Mouse (Mus musculus) CH12.LX (cell line): ENCODE measurements around the gene Larp1. TPM values are rescaled to one million over a fixed set of nuclear protein-coding genes. Genes with fewer than 3 reads are reported as not detected.

Source experiments
- DNase-seq: peaks from one replicate; pipeline ENCODE4 v3.0.0-alpha.2; 2013; ENCODE audit errors: extremely low read depth
- H3K27ac ChIP-seq: 2 replicates; pipeline ENCODE4 v1.5.1; 2012; ENCODE audit warnings: low read depth, mild to moderate bottlenecking, control low read depth, moderate library complexity; ENCODE audit not compliant: insufficient read depth
- H3K27me3 ChIP-seq: replicated peaks from 2 replicates; pipeline ENCODE3; 2012; ENCODE audit warnings: inconsistent platforms
- H3K36me3 ChIP-seq, 2 experiments: replicated peaks in 1 of 2; 2 replicates each; pipeline versions ENCODE3 to v1.6.1; 2012; ENCODE audit warnings: inconsistent platforms in 1 of 2, low read length in 1 of 2, mild to moderate bottlenecking in 1 of 2, mixed read lengths in 1 of 2, moderate library complexity in 1 of 2; ENCODE audit not compliant: control insufficient read depth in 1 of 2, insufficient read depth in 1 of 2
- H3K4me1 ChIP-seq, 2 experiments: 2 replicates each; pipeline ENCODE4 v1.6.1; 2012; ENCODE audit warnings: inconsistent platforms in 1 of 2, moderate library complexity in 1 of 2; ENCODE audit not compliant: insufficient read depth in 2 of 2, control insufficient read depth in 1 of 2
- H3K4me2 ChIP-seq: 2 replicates; pipeline ENCODE4 v1.6.1; 2012; ENCODE audit warnings: low read depth, mild to moderate bottlenecking, control low read depth; ENCODE audit not compliant: poor library complexity, insufficient read depth, severe bottlenecking
- H3K4me3 ChIP-seq, 3 experiments: fragments of 150-350 bp in 1 of 3; sonication (generic) in 1 of 3; replicated peaks in 1 of 3; 2 replicates each; pipeline versions ENCODE3 to v1.5.1; 2011 to 2012; ENCODE audit warnings: low read depth in 2 of 3, low read length in 2 of 3, mild to moderate bottlenecking in 2 of 3, moderate library complexity in 2 of 3, control low read depth in 1 of 3, improper control_type of control experiment in 1 of 3, inconsistent platforms in 1 of 3, mixed read lengths in 1 of 3; ENCODE audit not compliant: poor library complexity in 1 of 3
- H3K79me2 ChIP-seq: replicated peaks from 2 replicates; pipeline ENCODE4 v1.6.1; 2012; ENCODE audit warnings: mild to moderate bottlenecking, moderate library complexity; ENCODE audit not compliant: control insufficient read depth, poor library complexity, insufficient read depth, severe bottlenecking; ENCODE audit errors: extremely low read depth
- H3K9ac ChIP-seq: 2 replicates; pipeline ENCODE4 v1.6.1; 2012; ENCODE audit warnings: low read depth, mild to moderate bottlenecking, control low read depth, moderate library complexity; ENCODE audit not compliant: insufficient read depth
- H3K9me3 ChIP-seq: replicated peaks from 2 replicates; pipeline ENCODE3; 2012; ENCODE audit warnings: low read length, inconsistent platforms, mixed read lengths
- ELF1 ChIP-seq: IDR thresholded peaks from 2 replicates; pipeline ENCODE4 v1.6.1; 2014; ENCODE audit warnings: low read depth, mild to moderate bottlenecking, inconsistent platforms, low read length, improper control_type of control experiment
- ETS1 ChIP-seq: conservative IDR thresholded peaks from 2 replicates; pipeline ENCODE4 v1.6.1; 2012; ENCODE audit warnings: low read depth, mild to moderate bottlenecking, inconsistent platforms, low read length, improper control_type of control experiment, moderate library complexity
- GABPA ChIP-seq: IDR thresholded peaks from 2 replicates; pipeline ENCODE4 v1.6.1; 2012; ENCODE audit warnings: low read depth, low read length, improper control_type of control experiment, inconsistent platforms; ENCODE audit not compliant: insufficient replicate concordance
- HCFC1 ChIP-seq: IDR thresholded peaks from 2 replicates; pipeline ENCODE4 v1.6.1; 2012; ENCODE audit warnings: low read depth, mild to moderate bottlenecking, inconsistent platforms, low read length, improper control_type of control experiment
- JUN ChIP-seq: IDR thresholded peaks from 2 replicates; pipeline ENCODE4 v1.6.1; 2011; ENCODE audit warnings: low read depth, mild to moderate bottlenecking, low read length, improper control_type of control experiment, moderate library complexity; ENCODE audit not compliant: insufficient read depth
- JUND ChIP-seq: conservative IDR thresholded peaks from 2 replicates; pipeline ENCODE4 v1.6.1; 2011; ENCODE audit warnings: low read depth, low read length, improper control_type of control experiment
- MAFK ChIP-seq: IDR thresholded peaks from 2 replicates; pipeline ENCODE4 v1.6.1; 2011; ENCODE audit warnings: low read length, improper control_type of control experiment; ENCODE audit not compliant: insufficient replicate concordance
- MXI1 ChIP-seq: IDR thresholded peaks from 2 replicates; pipeline ENCODE4 v1.6.1; 2011; ENCODE audit warnings: mild to moderate bottlenecking, low read depth, low read length, improper control_type of control experiment
- MYC ChIP-seq: IDR thresholded peaks from 2 replicates; pipeline ENCODE4 v1.6.1; 2011; ENCODE audit warnings: low read depth, mild to moderate bottlenecking, improper control_type of control experiment, low read length
- NRF1 ChIP-seq: IDR thresholded peaks from 2 replicates; pipeline ENCODE4 v1.6.1; 2014; ENCODE audit warnings: low read depth, mild to moderate bottlenecking, inconsistent platforms, low read length, improper control_type of control experiment, moderate library complexity
- POLR2AphosphoS2 ChIP-seq: IDR thresholded peaks from 2 replicates; pipeline ENCODE4 v1.6.1; 2011; ENCODE audit warnings: low read depth, low read length, improper control_type of control experiment
- RCOR1 ChIP-seq: conservative IDR thresholded peaks from 2 replicates; pipeline ENCODE4 v1.6.1; 2012; ENCODE audit warnings: low read depth, mild to moderate bottlenecking, inconsistent platforms, low read length, improper control_type of control experiment
- TCF12 ChIP-seq: IDR thresholded peaks from 2 replicates; pipeline ENCODE4 v1.6.1; 2014; ENCODE audit warnings: low read depth, mild to moderate bottlenecking, inconsistent platforms, low read length, improper control_type of control experiment
- UBTF ChIP-seq: IDR thresholded peaks from 2 replicates; pipeline ENCODE4 v1.6.1; 2012; ENCODE audit warnings: low read depth, mild to moderate bottlenecking, inconsistent platforms, low read length, improper control_type of control experiment, moderate library complexity
- ZMIZ1 ChIP-seq: IDR thresholded peaks from 2 replicates; pipeline ENCODE4 v1.6.1; 2012; ENCODE audit warnings: low read depth, mild to moderate bottlenecking, inconsistent platforms, low read length, improper control_type of control experiment
- ZNF384 ChIP-seq: IDR thresholded peaks from 2 replicates; pipeline ENCODE4 v1.6.1; 2012; ENCODE audit warnings: low read depth, low read length, improper control_type of control experiment, inconsistent platforms
- dilution Hi-C: fragments of 300-500 bp; cut with MboI; formaldehyde crosslinking; loops from 2 replicates; pipeline ENCODE4 v1.14.3; 2020; ENCODE audit warnings: low sequenced_read_pairs; ENCODE audit not compliant: extremely low pct_unique_long_range_greater_than_20kb, extremely low pct_ligation_motif_present
- in situ Hi-C: fragments of 300-500 bp; cut with MboI; formaldehyde crosslinking; loops from 3 replicates; pipeline ENCODE4 v1.14.3; 2019; ENCODE audit warnings: low sequenced_read_pairs, low pct_ligation_motif_present, low pct_unique_long_range_greater_than_20kb, mixed read lengths
- polyA plus RNA-seq: library from polyadenylated mRNA; unstranded; fragments of >175 nt; gene quantifications from 2 replicates; pipeline ENCODE4 v1.2.1, GENCODE M21; 2012; ENCODE audit warnings: low read depth; ENCODE audit not compliant: insufficient read length
- total RNA-seq, 2 experiments: library from RNA; depleted of rRNA; stranded (reverse); fragments of 300-350 nt in 1 of 2; fragments of >200 nt in 1 of 2; gene quantifications; 2 replicates each; pipeline ENCODE4 v1.2.3; 2012 to 2014

The Larp1 gene
- total and polyA plus RNA-seq, 3 experiments: 38.2 to 284 (median 94.1) TPM

DNA sequence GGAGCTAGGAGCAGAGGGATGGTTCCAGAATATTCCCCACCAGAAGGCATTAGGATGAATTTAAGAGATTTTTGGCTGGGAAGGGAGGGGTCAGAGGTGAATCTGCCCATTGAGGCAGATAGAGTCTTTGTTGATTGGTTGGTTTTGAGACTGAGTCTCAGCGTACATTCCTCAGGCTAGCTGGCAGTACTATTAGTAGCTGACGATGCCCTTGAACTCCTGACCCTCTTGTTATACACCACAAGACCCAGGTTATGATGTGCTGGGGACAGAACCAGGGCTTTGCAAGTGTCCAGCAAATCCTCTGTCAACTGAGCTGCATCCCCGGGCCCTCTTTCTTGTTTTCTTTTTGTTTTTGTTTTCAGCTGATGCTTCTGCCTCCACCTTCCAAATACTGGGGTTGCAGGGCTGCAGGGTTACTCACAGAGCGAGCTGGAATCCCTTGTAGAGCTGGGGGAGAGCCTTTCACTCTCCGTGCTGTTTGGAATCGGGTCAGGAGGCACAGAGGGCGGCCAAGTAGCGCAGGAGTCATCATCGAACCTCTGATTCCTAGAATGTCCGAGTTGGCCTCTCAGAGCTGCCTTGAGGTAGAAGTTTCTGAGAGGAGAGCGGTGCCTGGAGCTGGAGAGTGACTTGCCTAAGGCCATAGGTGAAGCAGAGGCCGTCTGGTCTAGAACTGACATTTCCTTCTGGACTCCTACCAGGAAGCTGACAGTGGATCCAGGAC lies 27.6 kb upstream of the Larp1 start:
- Histone ChIP-seq H3K9me3 (no peaks in the 10 kb centered on the region), H3K36me3 (no peaks in the 10 kb centered on the region), H3K27ac (no peak overlapping the region), H3K27me3 (no peaks in the 10 kb centered on the region), H3K4me1 (0 out of 4 replicates have a peak, but pooled peaks cover 0 to under 1% of the 10 kb centered on the region in 2 experiments), H3K4me3 (no peak overlapping the region), H3K79me2 (no peaks in the 10 kb centered on the region), H3K9ac (no peak overlapping the region), H3K4me2 (no peak overlapping the region)
- TF ChIP-seq HCFC1: no peak
- no peak for TF ChIP-seq MYC
- no peak for TF ChIP-seq TCF12
- TF ChIP-seq UBTF: no peak
- TF ChIP-seq MXI1: no peak
- no peak for TF ChIP-seq ELF1
- TF ChIP-seq ZNF384: no peak
- no peak for TF ChIP-seq JUN
- no peak for TF ChIP-seq MAFK
- TF ChIP-seq NRF1: no peak
- no peak for TF ChIP-seq POLR2AphosphoS2
- no peak for TF ChIP-seq JUND
- TF ChIP-seq RCOR1: no peak
- TF ChIP-seq GABPA: no peak
- in situ Hi-C loops (no loop called here), dilution Hi-C loops (no loop called here)
- no peak for DNase-seq

- H3K27me3 ChIP-seq: no peaks in the 10 kb centered on the region
- no peak overlapping the region for H3K4me3 ChIP-seq
- no peak overlapping the region for H3K9ac ChIP-seq
- H3K4me1 ChIP-seq: peaks cover 0 to 8% of the 10 kb centered on the region in 2 experiments; a peak in 1 of 4 replicates
- no peaks in the 10 kb centered on the region for H3K36me3 ChIP-seq
- no peak overlapping the region for H3K27ac ChIP-seq
- no peak for DNase-seq
- TF ChIP-seq HCFC1 (no peak), ETS1 (no peak), ZMIZ1 (no peak)
- H3K79me2 ChIP-seq: no peaks in the 10 kb centered on the region
- in situ Hi-C loops: no loop called here
- dilution Hi-C loops: no loop called here
- H3K9me3 ChIP-seq: no peaks in the 10 kb centered on the region
- no peak overlapping the region for H3K4me2 ChIP-seq
Observed at GRCm38 (mm10) chr11:57983480-57984342, 25.2 kb upstream of the Larp1 start.
